Mouse (Mus musculus) thymus, adult 2 months (tissue): ENCODE data around the gene Stox2.

Source experiments
- CTCF ChIP-seq: fragments of 200-500 bp; IDR thresholded peaks from 2 replicates; pipeline ENCODE4 v1.5.1; 2012; ENCODE audit warnings: mild to moderate bottlenecking, control low read depth, low read length, moderate library complexity, borderline replicate concordance; ENCODE audit not compliant: control insufficient read depth, poor library complexity, insufficient read depth; ENCODE audit errors: extremely low read depth
- POLR2A ChIP-seq: fragments of 200-500 bp; IDR thresholded peaks from 2 replicates; pipeline ENCODE4 v1.6.1; 2012; ENCODE audit warnings: mild to moderate bottlenecking, low read length, control low read depth, moderate library complexity; ENCODE audit not compliant: control insufficient read depth, poor library complexity, insufficient read depth; ENCODE audit errors: extremely low read depth

GRCm38 (mm10) chr8:47332941-47333340, 113.2 kb downstream of the Stox2 start:
- TF ChIP-seq POLR2A (no peak), CTCF (no peak)
